Mouse (Mus musculus): ENCODE results near the gene Rnf168. TPM values are rescaled to one million over a fixed set of nuclear protein-coding genes. Genes with fewer than 3 reads are reported as not detected.

The Rnf168 gene
- total and polyA plus RNA-seq, 3 experiments, result 14.9 to 61.5 (median 17.6) TPM

GRCm38 (mm10) chr16:32303046-32303445 is 25.8 kb downstream of the Rnf168 start:
- no peaks in the 10 kb centered on the region for H3K9me3 ChIP-seq (replicated peaks; ENCODE audit: insufficient read depth, low read length)
- H3K79me2 ChIP-seq (ENCODE audit: control insufficient read depth, insufficient read depth, low read length, poor library complexity), result no peaks in the 10 kb centered on the region
- no peak overlapping the region for H3K9ac ChIP-seq (ENCODE audit: control insufficient read depth, low read depth, low read length, poor library complexity, severe bottlenecking)
- no peak overlapping the region for H3K4me3 ChIP-seq (ENCODE audit: control insufficient read depth in 1 of 2, insufficient read depth in 1 of 2, low read depth in 2 of 2, low read length in 2 of 2)
- H3K4me1 ChIP-seq (ENCODE audit: control insufficient read depth in 1 of 2, insufficient read depth in 2 of 2, low read length in 2 of 2), result no peaks in the 10 kb centered on the region
- no peak for TF ChIP-seq MAX (IDR thresholded peaks at IDR 0.05; ENCODE audit: low read length)
- TF ChIP-seq CTCF (IDR thresholded peaks at IDR 0.05 in 2 of 3, conservative IDR thresholded peaks at IDR 0.05 in 1 of 3; ENCODE audit: control insufficient read depth in 1 of 3, insufficient read depth in 1 of 3, low read depth in 2 of 3, low read length in 3 of 3, poor library complexity in 1 of 3, severe bottlenecking in 1 of 3), result no peak
- no peak for TF ChIP-seq HCFC1 (IDR thresholded peaks at IDR 0.05; ENCODE audit: low read depth, low read length)
- TF ChIP-seq ZNF384 (IDR thresholded peaks at IDR 0.05; ENCODE audit: low read depth, low read length), result no peak
- TF ChIP-seq USF1 (IDR thresholded peaks at IDR 0.05; ENCODE audit: low read depth, low read length), result no peak
- TF ChIP-seq TCF12 (IDR thresholded peaks at IDR 0.05; ENCODE audit: low read depth, low read length), result no peak
- TF ChIP-seq SIN3A (IDR thresholded peaks at IDR 0.05; ENCODE audit: low read length), result no peak
- no peak for TF ChIP-seq MAZ (IDR thresholded peaks at IDR 0.05; ENCODE audit: low read depth, low read length)
- TF ChIP-seq MYC (IDR thresholded peaks at IDR 0.05; ENCODE audit: low read depth, low read length), result no peak
- no peak for TF ChIP-seq BHLHE40 (IDR thresholded peaks at IDR 0.05; ENCODE audit: borderline replicate concordance, low read depth, low read length)
- TF ChIP-seq GATA1 (IDR thresholded peaks at IDR 0.05; ENCODE audit: low read depth, low read length), result no peak
- TF ChIP-seq EP300 (IDR thresholded peaks at IDR 0.05; ENCODE audit: low read depth in 1 of 2, low read length in 2 of 2), result no peak
- no peak for TF ChIP-seq GABPA (IDR thresholded peaks at IDR 0.05; ENCODE audit: low read depth, low read length)
- no peak for TF ChIP-seq UBTF (IDR thresholded peaks at IDR 0.05; ENCODE audit: borderline replicate concordance, insufficient read depth, low read depth, low read length)
- TF ChIP-seq MEF2A (IDR thresholded peaks at IDR 0.05; ENCODE audit: extremely low read depth, insufficient replicate concordance, low read depth, low read length, poor library complexity, severe bottlenecking), result no peak
- no peak for TF ChIP-seq CHD1 (IDR thresholded peaks at IDR 0.05; ENCODE audit: low read depth, low read length)
- TF ChIP-seq TAL1 (IDR thresholded peaks at IDR 0.05; ENCODE audit: low read length), result no peak
- H3K36me3 ChIP-seq (ENCODE audit: control insufficient read depth in 1 of 2, insufficient read depth in 2 of 2, low read length in 2 of 2), result peaks cover 0 to 10% of the 10 kb centered on the region in 2 experiments; a peak in 2 of 4 replicates
- no peak for DNase-seq (ENCODE audit: low read depth, low spot score)
- no peak overlapping the region for H3K27ac ChIP-seq (ENCODE audit: control insufficient read depth, low read depth, low read length)
- no peaks in the 10 kb centered on the region for H3K27me3 ChIP-seq (ENCODE audit: control insufficient read depth in 1 of 2, insufficient read depth in 2 of 2, low read length in 2 of 2)

- no peaks in the 10 kb centered on the region for H3K27me3 ChIP-seq (ENCODE audit: control insufficient read depth in 1 of 2, insufficient read depth in 2 of 2, low read length in 2 of 2)
- H3K9ac ChIP-seq (ENCODE audit: control insufficient read depth, low read depth, low read length, poor library complexity, severe bottlenecking), result no peak overlapping the region
- no peak overlapping the region for H3K27ac ChIP-seq (ENCODE audit: control insufficient read depth, low read depth, low read length)
- no peak for TF ChIP-seq MAX (IDR thresholded peaks at IDR 0.05; ENCODE audit: low read length)
- no peak overlapping the region for H3K4me3 ChIP-seq (ENCODE audit: control insufficient read depth in 1 of 2, insufficient read depth in 1 of 2, low read depth in 2 of 2, low read length in 2 of 2)
- no peaks in the 10 kb centered on the region for H3K4me1 ChIP-seq (ENCODE audit: control insufficient read depth in 1 of 2, insufficient read depth in 2 of 2, low read length in 2 of 2)
- H3K9me3 ChIP-seq (replicated peaks; ENCODE audit: insufficient read depth, low read length), result no peaks in the 10 kb centered on the region
- no peak for DNase-seq (ENCODE audit: low read depth, low spot score)
- no peaks in the 10 kb centered on the region for H3K79me2 ChIP-seq (ENCODE audit: control insufficient read depth, insufficient read depth, low read length, poor library complexity)
- peaks cover 0 to 6% of the 10 kb centered on the region in 2 experiments; a peak in 2 of 4 replicates for H3K36me3 ChIP-seq (ENCODE audit: control insufficient read depth in 1 of 2, insufficient read depth in 2 of 2, low read length in 2 of 2)
These were observed 26.6 kb downstream of the Rnf168 start for GRCm38 (mm10) chr16:32303886-32304285.

All from MEL (cell line).